Mouse (Mus musculus): ENCODE results near the gene Endov. TPM values are rescaled to one million over a fixed set of nuclear protein-coding genes. Genes with fewer than 3 reads are reported as not detected.

The Endov gene
- polyA plus RNA-seq, 2 experiments, result 4.3 to 5.1 TPM

- no peak for TF ChIP-seq CTCF (IDR thresholded peaks at IDR 0.05; ENCODE audit: low read depth)
- no peak for TF ChIP-seq EP300 (IDR thresholded peaks at IDR 0.05; ENCODE audit: low read depth)
- H3K27ac ChIP-seq, result no peak overlapping the region
- 54% methylated on average over 6 of the region's 6 CpGs for WGBS (ENCODE audit: insufficient replicate concordance)
- DNase-seq (ENCODE audit: low read depth in 3 of 3, low spot score in 3 of 3), result no peak
- H3K9me3 ChIP-seq (ENCODE audit: control insufficient read depth, low read length), result no peaks in the 10 kb centered on the region
- H3K36me3 ChIP-seq (replicated peaks; ENCODE audit: control insufficient read depth, insufficient read depth, low read depth), result no peaks in the 10 kb centered on the region
- H3K27me3 ChIP-seq (ENCODE audit: control insufficient read depth, insufficient read depth, low read length), result no peaks in the 10 kb centered on the region
- H3K9ac ChIP-seq (replicated peaks), result no peak overlapping the region
- ATAC-seq (ENCODE audit: insufficient read depth), result no peak
- no peak overlapping the region for H3K4me3 ChIP-seq (ENCODE audit: insufficient read depth in 1 of 2, low read depth in 2 of 2, low read length in 2 of 2)
- no peak overlapping the region for H3K4me2 ChIP-seq (ENCODE audit: low read depth)
- no peaks in the 10 kb centered on the region for H3K4me1 ChIP-seq (replicated peaks; ENCODE audit: control insufficient read depth in 2 of 2, insufficient read depth in 2 of 2, low read length in 1 of 2)
These were observed 31.0 kb downstream of the Endov start for GRCm38 (mm10) chr11:119521920-119522710.

DNA sequence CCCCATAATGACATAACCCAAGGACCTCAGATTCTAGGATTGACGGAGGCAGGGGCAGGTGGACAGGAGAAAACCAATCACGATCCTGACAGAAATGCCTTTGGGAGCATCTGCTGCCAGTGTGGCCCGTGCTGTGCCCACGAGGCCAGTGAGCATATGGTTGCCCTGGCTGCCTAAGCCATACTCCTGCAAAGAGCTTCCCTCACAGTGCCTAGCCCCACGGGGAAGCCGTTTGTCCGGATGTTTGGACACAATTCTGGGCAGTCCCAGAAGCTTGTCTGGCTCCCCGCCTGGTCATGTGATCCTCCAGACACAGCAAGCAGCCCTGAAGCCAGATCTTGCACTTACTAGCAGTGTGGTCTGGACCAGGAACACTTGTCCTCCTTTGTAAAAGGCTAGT is 31.6 kb downstream of the Endov start:
- DNase-seq (ENCODE audit: low read depth in 3 of 3, low spot score in 3 of 3) (no peak), ATAC-seq (ENCODE audit: insufficient read depth) (no peak)
- no peak for TF ChIP-seq EP300 (IDR thresholded peaks at IDR 0.05; ENCODE audit: low read depth)
- no peak for TF ChIP-seq CTCF (IDR thresholded peaks at IDR 0.05; ENCODE audit: low read depth)
- no peak overlapping the region for H3K27ac ChIP-seq
- H3K4me3 ChIP-seq (ENCODE audit: insufficient read depth in 1 of 2, low read depth in 2 of 2, low read length in 2 of 2), result no peak overlapping the region
- no peaks in the 10 kb centered on the region for H3K9me3 ChIP-seq (ENCODE audit: control insufficient read depth, low read length)
- no peak overlapping the region for H3K4me2 ChIP-seq (ENCODE audit: low read depth)
- no peak overlapping the region for H3K9ac ChIP-seq (replicated peaks)
- no peaks in the 10 kb centered on the region for H3K4me1 ChIP-seq (replicated peaks; ENCODE audit: control insufficient read depth in 2 of 2, insufficient read depth in 2 of 2, low read length in 1 of 2)
- no peaks in the 10 kb centered on the region for H3K27me3 ChIP-seq (ENCODE audit: control insufficient read depth, insufficient read depth, low read length)
- WGBS (ENCODE audit: insufficient replicate concordance), result 65% methylated on average over 8 of the region's 8 CpGs
- no peaks in the 10 kb centered on the region for H3K36me3 ChIP-seq (replicated peaks; ENCODE audit: control insufficient read depth, insufficient read depth, low read depth)

- DNase-seq (ENCODE audit: low read depth in 3 of 3, low spot score in 3 of 3) (no peak), ATAC-seq (ENCODE audit: insufficient read depth) (no peak)
- Histone ChIP-seq H3K27me3 (ENCODE audit: control insufficient read depth, insufficient read depth, low read length) (no peaks in the 10 kb centered on the region), H3K4me1 (replicated peaks; ENCODE audit: control insufficient read depth in 2 of 2, insufficient read depth in 2 of 2, low read length in 1 of 2) (no peaks in the 10 kb centered on the region), H3K4me2 (ENCODE audit: low read depth) (no peak overlapping the region), H3K4me3 (ENCODE audit: insufficient read depth in 1 of 2, low read depth in 2 of 2, low read length in 2 of 2) (no peak overlapping the region), H3K9me3 (ENCODE audit: control insufficient read depth, low read length) (no peaks in the 10 kb centered on the region), H3K27ac (no peak overlapping the region), H3K36me3 (replicated peaks; ENCODE audit: control insufficient read depth, insufficient read depth, low read depth) (no peaks in the 10 kb centered on the region), H3K9ac (replicated peaks) (no peak overlapping the region)
- no peak for TF ChIP-seq CTCF (IDR thresholded peaks at IDR 0.05; ENCODE audit: low read depth)
- WGBS (ENCODE audit: insufficient replicate concordance), result 56% methylated on average over 3 of the region's 3 CpGs
These were observed 32.2 kb downstream of the Endov start for GRCm38 (mm10) chr11:119523392-119523791.

DNA sequence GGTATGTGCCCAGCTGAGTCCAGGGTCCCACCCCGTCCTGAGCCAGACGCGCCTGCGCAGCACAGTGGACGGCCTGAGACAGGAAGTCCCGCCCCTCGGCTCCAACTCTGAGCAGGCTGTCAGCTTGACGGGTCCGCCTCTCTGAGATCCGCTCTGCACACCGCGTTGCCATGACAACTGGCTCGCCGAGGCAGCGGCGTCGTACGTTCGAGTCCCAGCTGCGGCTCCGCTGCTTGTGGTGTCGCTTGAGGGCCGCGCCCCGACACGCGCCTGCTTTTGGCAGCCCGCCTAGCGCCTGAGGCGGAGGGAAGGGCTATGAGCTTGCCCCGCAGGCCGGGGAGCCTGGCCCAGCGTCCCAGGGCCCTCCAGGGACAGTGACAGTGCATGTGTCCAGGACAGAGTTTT is 33.4 kb downstream of the Endov start:
- Histone ChIP-seq H3K27ac (no peak overlapping the region), H3K9me3 (ENCODE audit: control insufficient read depth, low read length) (no peaks in the 10 kb centered on the region), H3K4me2 (ENCODE audit: low read depth) (peak overlapping the region; percentile 73), H3K36me3 (replicated peaks; ENCODE audit: control insufficient read depth, insufficient read depth, low read depth) (no peaks in the 10 kb centered on the region), H3K27me3 (ENCODE audit: control insufficient read depth, insufficient read depth, low read length) (no peaks in the 10 kb centered on the region), H3K4me3 (ENCODE audit: insufficient read depth in 1 of 2, low read depth in 2 of 2, low read length in 2 of 2) (peak overlapping the region; percentile 29 to 42), H3K4me1 (replicated peaks; ENCODE audit: control insufficient read depth in 2 of 2, insufficient read depth in 2 of 2, low read length in 1 of 2) (no peaks in the 10 kb centered on the region), H3K9ac (replicated peaks) (peak overlapping the region; percentile 42; the same call in 1 of the 2 replicates)
- TF ChIP-seq CTCF (IDR thresholded peaks at IDR 0.05; ENCODE audit: low read depth) (no peak), EP300 (IDR thresholded peaks at IDR 0.05; ENCODE audit: low read depth) (no peak)
- ATAC-seq (ENCODE audit: insufficient read depth) (peak; percentile 92), DNase-seq (ENCODE audit: low read depth in 3 of 3, low spot score in 3 of 3) (peak; percentile 67 to 71 (median 71))
- WGBS (ENCODE audit: insufficient replicate concordance), result 3% methylated on average over 33 of the region's 33 CpGs

GRCm38 (mm10) chr11:119526068-119526966 is 35.2 kb downstream of the Endov start:
- Histone ChIP-seq H3K4me2 (ENCODE audit: low read depth) (no peak overlapping the region), H3K27me3 (ENCODE audit: control insufficient read depth, insufficient read depth, low read length) (no peaks in the 10 kb centered on the region), H3K4me3 (ENCODE audit: insufficient read depth in 1 of 2, low read depth in 2 of 2, low read length in 2 of 2) (no peak overlapping the region), H3K36me3 (replicated peaks; ENCODE audit: control insufficient read depth, insufficient read depth, low read depth) (no peaks in the 10 kb centered on the region), H3K9me3 (ENCODE audit: control insufficient read depth, low read length) (no peaks in the 10 kb centered on the region), H3K27ac (no peak overlapping the region), H3K4me1 (replicated peaks; ENCODE audit: control insufficient read depth in 2 of 2, insufficient read depth in 2 of 2, low read length in 1 of 2) (no peaks in the 10 kb centered on the region), H3K9ac (replicated peaks) (no peak overlapping the region)
- WGBS (ENCODE audit: insufficient replicate concordance), result 58% methylated on average over 14 of the region's 14 CpGs
- no peak for ATAC-seq (ENCODE audit: insufficient read depth)
- no peak for DNase-seq (ENCODE audit: low read depth in 3 of 3, low spot score in 3 of 3)
- TF ChIP-seq EP300 (IDR thresholded peaks at IDR 0.05; ENCODE audit: low read depth), result no peak
- no peak for TF ChIP-seq CTCF (IDR thresholded peaks at IDR 0.05; ENCODE audit: low read depth)

All from liver, embryonic 14.5 days (tissue).